Mouse (Mus musculus): Measurements from ENCODE around the gene Bcat1. TPM values are rescaled to one million over a fixed set of nuclear protein-coding genes. Genes with fewer than 3 reads are reported as not detected.

The Bcat1 gene
- 10 to 100 TPM; 20.2 to 36.8 TPM for total RNA-seq (2021)
- long read RNA-seq, experiment 1, full-length matches to known transcripts, result 5 of 25 reads
- long read RNA-seq, experiment 1, partial matches to known transcripts, result 9 of 25 reads
- long read RNA-seq, experiment 1, other reads (novel, unspliced or antisense), result 11 of 25 reads
- long read RNA-seq, experiment 2, full-length matches to known transcripts, result 1 of 42 reads
- long read RNA-seq, experiment 2, partial matches to known transcripts, result 19 of 42 reads
- long read RNA-seq, experiment 2, other reads (novel, unspliced or antisense), result 22 of 42 reads

- DNase-seq (ENCODE audit: low spot score in 2 of 2), result no peak
These were observed at the start of gene Bcat1 for GRCm38 (mm10) chr6:145075548-145076224. Gene Bcat1, minus strand, starts transcription at chr6:145076184.

GRCm38 (mm10) chr6:145125591-145126113 is 49.7 kb upstream of the Bcat1 start:
- DNase-seq (ENCODE audit: low spot score in 2 of 2), result no peak

GRCm38 (mm10) chr6:145124621-145125020 is 48.6 kb upstream of the Bcat1 start:
- DNase-seq (ENCODE audit: low spot score in 2 of 2), result no peak

GRCm38 (mm10) chr6:145123136-145124060 is 47.4 kb upstream of the Bcat1 start:
- DNase-seq (ENCODE audit: low spot score in 2 of 2), result no peak

- DNase-seq (ENCODE audit: low spot score in 2 of 2), result no peak
These were observed 46.6 kb upstream of the Bcat1 start for GRCm38 (mm10) chr6:145122423-145123059.

- no peak for DNase-seq (ENCODE audit: low spot score in 2 of 2)
These were observed 45.8 kb upstream of the Bcat1 start for GRCm38 (mm10) chr6:145121590-145122420.

GRCm38 (mm10) chr6:145120787-145121589 is 45.0 kb upstream of the Bcat1 start:
- no peak for DNase-seq (ENCODE audit: low spot score in 2 of 2)

- no peak for DNase-seq (ENCODE audit: low spot score in 2 of 2)
These were observed 44.1 kb upstream of the Bcat1 start for GRCm38 (mm10) chr6:145120086-145120485.

- no peak for DNase-seq (ENCODE audit: low spot score in 2 of 2)
These were observed 40.2 kb upstream of the Bcat1 start for GRCm38 (mm10) chr6:145116098-145116672.

- DNase-seq (ENCODE audit: low spot score in 2 of 2), result no peak
These were observed 39.6 kb upstream of the Bcat1 start, which contains the start of gene Lrmp for GRCm38 (mm10) chr6:145115476-145116097. Gene Lrmp, plus strand, starts transcription at chr6:145115653.

GRCm38 (mm10) chr6:145114561-145114960 is 38.6 kb upstream of the Bcat1 start:
- no peak for DNase-seq (ENCODE audit: low spot score in 2 of 2)

- DNase-seq (ENCODE audit: low spot score in 2 of 2), result peak in 1 of 2 experiments; percentile 37
These were observed 36.9 kb upstream of the Bcat1 start for GRCm38 (mm10) chr6:145112865-145113264.

GRCm38 (mm10) chr6:145110786-145111185 is 34.8 kb upstream of the Bcat1 start:
- no peak for DNase-seq (ENCODE audit: low spot score in 2 of 2)

- no peak for DNase-seq (ENCODE audit: low spot score in 2 of 2)
These were observed 30.3 kb upstream of the Bcat1 start for GRCm38 (mm10) chr6:145106163-145106842.

- DNase-seq (ENCODE audit: low spot score in 2 of 2), result no peak
These were observed 29.5 kb upstream of the Bcat1 start for GRCm38 (mm10) chr6:145105439-145105838.

GRCm38 (mm10) chr6:145104241-145104939 is 28.4 kb upstream of the Bcat1 start:
- DNase-seq (ENCODE audit: low spot score in 2 of 2), result no peak

- no peak for DNase-seq (ENCODE audit: low spot score in 2 of 2)
These were observed 24.9 kb upstream of the Bcat1 start for GRCm38 (mm10) chr6:145100923-145101322.

All from adrenal gland, adult 18-20 months (tissue).